Mouse (Mus musculus) heart, adult 2 months (tissue): ENCODE measurements around the gene Suv39h2.

Experiments
- CTCF ChIP-seq: fragments of 200-600 bp; IDR thresholded peaks from 2 replicates; pipeline ENCODE4 v1.8.1; 2022; ENCODE audit warnings: antibody characterized with exemption, mild to moderate bottlenecking, moderate library complexity
- POLR2A ChIP-seq: fragments of 200-500 bp; IDR thresholded peaks from 2 replicates; pipeline ENCODE4 v1.6.1; 2011; ENCODE audit warnings: mild to moderate bottlenecking, low read depth, low read length, control low read depth; ENCODE audit not compliant: insufficient read depth

DNA sequence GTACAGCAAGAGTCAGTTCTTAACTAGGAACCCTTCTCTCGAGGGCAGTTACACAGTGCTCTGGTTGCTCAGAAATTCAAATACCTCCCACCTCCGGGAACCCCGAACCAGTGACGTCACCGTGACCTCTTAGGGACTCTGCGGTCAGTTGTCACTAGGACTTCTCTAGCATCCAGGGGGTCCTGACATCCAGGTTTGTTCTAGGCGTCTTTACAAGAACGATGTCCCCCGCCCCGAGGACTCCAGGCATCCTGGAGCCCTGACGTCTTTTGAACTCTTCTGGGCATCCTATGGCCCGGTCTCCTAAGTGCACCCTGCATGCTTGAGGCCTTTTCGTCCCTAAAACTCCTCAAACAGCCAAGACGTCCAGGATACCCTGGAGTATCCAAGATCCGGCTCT, 37.2 kb upstream of the Suv39h2 start:
- TF ChIP-seq CTCF: no peak
- TF ChIP-seq POLR2A: no peak
